ENCODE assay signal across 8 mouse cellular contexts in the genomic region with DNA sequence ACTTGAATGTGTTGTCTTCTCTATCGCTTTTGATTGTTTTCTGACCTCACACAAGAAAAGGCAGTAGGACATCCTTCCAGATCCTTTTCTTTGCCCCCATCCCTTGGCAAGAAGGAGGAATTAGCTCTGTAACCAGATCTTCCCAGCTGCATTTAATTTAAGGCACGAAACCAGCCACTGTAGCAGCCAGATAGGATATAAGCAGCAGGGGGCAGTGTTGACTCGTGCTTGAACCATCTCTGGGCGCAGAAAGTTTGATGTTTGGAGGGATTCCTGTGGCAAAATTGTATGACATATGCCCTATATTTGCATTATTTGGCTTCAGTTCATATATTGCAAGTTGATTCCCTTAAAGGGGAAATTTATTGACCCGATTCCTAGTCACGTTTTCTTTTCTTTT. TPM values are rescaled to one million over a fixed set of nuclear protein-coding genes. Genes with fewer than 3 reads are reported as not detected.
DNase-seq lines count a peak whose midpoint lies in the region; ATAC-seq lines count a peak whose summit lies in the region.

No protein-coding gene starts in this region.

- WGBS in intestine, embryonic 15.5 days = 0% methylated on average over 6 of the region's 6 CpGs

- peak; percentile 79 to 82 for DNase-seq in adrenal gland, adult 18-20 months (ENCODE audit: low spot score in 2 of 2)
- DNase-seq in embryo, embryonic 11 days = peak; percentile 93
- peak; percentile 63 to 82 for DNase-seq in gastrocnemius, postnatal 4 days (ENCODE audit: low spot score in 2 of 2)
- DNase-seq in left cerebral cortex, postnatal 14 days (ENCODE audit: low spot score in 2 of 2) = peak; percentile 86 to 89
- peak; percentile 78 for DNase-seq in right cerebral cortex, postnatal 14 days
- DNase-seq in MN1 (ENCODE audit: low spot score) = no peak

- H3K36me3 ChIP-seq in intestine, embryonic 15.5 days = no peaks in the 10 kb centered on the region
- no peaks in the 10 kb centered on the region for H3K36me3 ChIP-seq in megakaryocyte, embryonic 14.5 days (replicated peaks; ENCODE audit: low read length)

- ATAC-seq in intestine, embryonic 15.5 days = peak; percentile 32; the same call in 1 of the 2 replicates

- peaks cover 13% of the 10 kb centered on the region; the same call in 1 of the 2 replicates for H3K4me1 ChIP-seq in intestine, embryonic 15.5 days (replicated peaks)
- H3K4me1 ChIP-seq in megakaryocyte, embryonic 14.5 days = peaks cover 37% of the 10 kb centered on the region

- peak overlapping the region; percentile 76 for H3K4me3 ChIP-seq in intestine, embryonic 15.5 days (replicated peaks)
- peak overlapping the region; percentile 93 for H3K4me3 ChIP-seq in megakaryocyte, embryonic 14.5 days (replicated peaks)

- no peaks in the 10 kb centered on the region for H3K9me3 ChIP-seq in intestine, embryonic 15.5 days
- H3K9me3 ChIP-seq in megakaryocyte, embryonic 14.5 days = peaks cover 24% of the 10 kb centered on the region

- peak overlapping the region; percentile 92 for H3K4me2 ChIP-seq in intestine, embryonic 15.5 days (replicated peaks)

- H3K27me3 ChIP-seq in intestine, embryonic 15.5 days (replicated peaks) = peaks cover 15% of the 10 kb centered on the region
- H3K27me3 ChIP-seq in megakaryocyte, embryonic 14.5 days (replicated peaks) = peaks cover 54% of the 10 kb centered on the region

- H3K27ac ChIP-seq in intestine, embryonic 15.5 days = no peak overlapping the region

- no peak overlapping the region for H3K9ac ChIP-seq in intestine, embryonic 15.5 days

- intact Hi-C loops in left cerebral cortex, postnatal 14 days (cut with DNase I) = loop anchor here (2.0 to 10.0 kb wide), 4 partner anchors 931 to 1861 kb away; partner anchors contain the start of gene Hspa4l

RNA-seq across cellular contexts. Expression of gene Fat4, which starts 2.5 kb away (rescaled TPM):
- total RNA-seq in adrenal gland, adult 18-20 months (2021) = 10 to 100 TPM in 1 of 2 experiments, 1 to 10 TPM in 1; 3.0 to 12.2 TPM
- total RNA-seq in gastrocnemius, postnatal 4 days (2021) = 10 to 100 TPM; 40.2 to 40.9 TPM
- polyA plus RNA-seq in intestine, embryonic 15.5 days (2015; fragmentation: Nextera tagmentation; extraction: Ambion mirVana) = 5.1 and 5.3 TPM in 2 replicates
- total RNA-seq in left cerebral cortex, postnatal 14 days (2021) = 10 to 100 TPM; 18.8 to 20.7 TPM
- 0.26 TPM in 1 of 2 replicates, not detected in the other for polyA plus RNA-seq in megakaryocyte, embryonic 14.5 days (2012; ENCODE audit: insufficient read depth, low replicate concordance)
